Mouse (Mus musculus) spleen, postnatal 4 days (tissue): ENCODE measurements around the gene Sobp.
A peak's percentile ranks its signal among the peaks of the same experiment; 100 is the strongest.

Source experiments
- DNase-seq, 2 experiments: peaks; one replicate each; pipeline ENCODE4 v3.0.0; 2022; ENCODE audit warnings: low spot score in 2 of 2

Sobp gene

DNA sequence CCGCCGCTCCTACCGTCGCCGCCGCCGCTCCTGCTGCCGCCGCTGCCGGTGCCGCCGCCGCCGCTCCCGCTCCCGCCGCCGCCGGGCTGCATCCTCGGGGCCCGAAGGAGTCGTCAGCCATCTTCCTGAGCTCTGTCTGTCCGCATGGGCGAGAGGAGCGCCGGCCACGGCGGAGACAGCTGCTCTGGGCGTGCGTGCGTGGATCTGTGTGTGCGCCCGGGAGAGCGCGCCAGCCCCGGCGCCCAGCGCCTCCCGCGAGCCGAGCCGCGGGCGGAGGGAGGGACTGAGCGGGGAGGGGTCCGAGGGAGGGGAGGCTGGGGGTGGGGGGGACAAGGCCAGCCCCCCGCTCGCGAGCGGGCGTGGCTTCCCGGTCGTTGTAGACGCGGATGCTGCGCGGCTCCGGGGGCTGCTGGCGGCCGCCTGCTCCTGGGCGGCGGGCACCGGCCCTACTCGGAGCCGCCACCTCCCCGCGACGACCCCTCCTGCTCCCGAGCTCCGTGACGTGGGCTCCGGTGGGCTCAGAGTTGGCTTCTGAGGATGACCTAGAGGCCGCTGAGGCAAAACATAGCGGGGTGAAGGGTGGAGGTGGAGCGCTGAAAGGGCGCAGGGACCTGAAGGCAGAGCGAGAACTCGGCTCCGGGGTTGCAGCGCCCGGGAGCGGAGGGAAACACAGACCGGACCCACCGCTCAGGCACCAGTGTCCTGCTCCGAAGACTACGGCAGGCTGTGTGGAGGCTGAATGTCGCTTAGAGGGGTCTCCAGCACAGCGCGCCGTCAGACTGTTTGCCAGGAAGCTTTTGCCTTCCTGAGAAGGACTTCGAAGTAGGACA is at the start of gene Sobp, which contains the start of gene 9030612E09Rik:
Gene Sobp (minus strand): TSS at position 205 of the 830 bp plus-strand sequence.
Gene 9030612E09Rik (plus strand): TSS at position 379 of the 830 bp plus-strand sequence.
- no peak for DNase-seq

DNA sequence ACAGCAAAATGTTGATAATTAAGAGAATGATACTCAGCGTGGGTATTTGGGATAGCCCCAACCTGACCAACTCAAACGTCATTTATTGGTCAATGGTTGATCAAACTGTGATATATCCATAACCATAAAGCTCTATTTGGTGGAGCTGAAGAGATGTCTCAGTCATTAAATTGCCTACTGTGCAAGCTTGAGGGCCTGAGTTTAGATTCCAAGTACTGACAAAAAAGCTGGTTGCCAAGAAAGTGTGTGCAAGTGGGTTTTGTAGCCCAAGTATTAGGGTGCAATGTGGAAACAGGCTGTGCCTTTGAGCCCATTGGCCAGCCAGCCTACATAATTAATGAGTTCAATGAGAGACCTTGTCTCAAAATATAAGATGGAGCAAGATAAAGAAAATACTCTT is 49.1 kb upstream of the Sobp start:
- no peak for DNase-seq

DNA sequence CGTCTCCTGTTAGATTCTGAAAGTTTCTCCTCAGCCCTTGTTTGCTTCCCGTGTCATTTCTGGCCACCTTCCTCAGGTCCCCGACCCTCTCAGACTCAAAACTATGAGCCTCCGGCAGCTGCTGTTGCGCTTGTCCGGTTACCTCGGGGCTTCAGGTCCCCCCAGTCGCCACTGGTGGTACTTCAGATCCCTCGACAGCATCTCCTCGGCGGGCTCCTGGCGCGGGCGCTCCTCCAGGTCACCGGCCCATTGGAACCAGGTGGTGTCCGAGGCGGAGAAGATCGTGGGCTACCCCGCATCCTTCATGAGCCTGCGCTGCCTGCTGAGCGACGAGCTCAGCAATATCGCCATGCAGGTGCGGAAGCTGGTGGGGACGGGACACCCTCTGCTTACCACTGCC is 47.3 kb upstream of the Sobp start:
- DNase-seq = peak in 1 of 2 experiments; percentile 75

DNA sequence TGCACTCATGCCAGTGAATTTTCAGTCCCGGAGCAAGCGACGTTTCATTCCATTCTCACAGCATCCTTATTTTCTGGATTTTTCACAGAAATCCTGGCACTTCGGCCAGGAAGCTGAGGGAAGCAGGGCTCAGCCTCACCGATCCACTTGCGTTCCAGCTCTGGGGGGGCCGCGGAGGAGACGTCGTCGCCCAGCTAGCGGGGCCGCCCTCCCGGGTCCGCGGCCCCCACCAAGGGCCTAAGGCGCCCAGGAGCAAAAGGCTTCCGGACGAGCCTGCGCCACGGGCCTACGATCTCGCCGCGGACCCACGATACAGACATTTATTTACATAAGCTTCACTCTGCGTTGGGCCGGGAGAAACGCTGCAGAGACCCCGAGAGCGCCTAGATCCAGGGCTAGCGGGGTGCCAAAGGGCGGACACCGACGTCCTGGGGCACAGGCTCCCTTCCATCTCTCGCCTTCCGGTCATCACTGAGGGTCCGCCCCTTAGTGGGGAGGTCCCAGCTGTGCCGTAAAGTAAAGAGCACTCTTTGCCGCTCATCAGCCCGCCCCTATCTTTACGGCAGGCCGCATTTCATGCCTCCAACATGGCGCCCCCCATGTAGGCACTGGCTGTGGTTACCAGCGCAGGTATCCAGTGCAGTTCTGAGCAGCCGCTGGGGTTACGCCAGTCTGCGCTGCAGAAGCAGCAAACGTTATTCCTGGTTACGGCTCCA is 46.7 kb upstream of the Sobp start, which contains the start of gene Pdss2:
Gene Pdss2 (plus strand): TSS at position 577 of the 716 bp plus-strand sequence.
- peak; percentile 92 to 94 for DNase-seq

DNA sequence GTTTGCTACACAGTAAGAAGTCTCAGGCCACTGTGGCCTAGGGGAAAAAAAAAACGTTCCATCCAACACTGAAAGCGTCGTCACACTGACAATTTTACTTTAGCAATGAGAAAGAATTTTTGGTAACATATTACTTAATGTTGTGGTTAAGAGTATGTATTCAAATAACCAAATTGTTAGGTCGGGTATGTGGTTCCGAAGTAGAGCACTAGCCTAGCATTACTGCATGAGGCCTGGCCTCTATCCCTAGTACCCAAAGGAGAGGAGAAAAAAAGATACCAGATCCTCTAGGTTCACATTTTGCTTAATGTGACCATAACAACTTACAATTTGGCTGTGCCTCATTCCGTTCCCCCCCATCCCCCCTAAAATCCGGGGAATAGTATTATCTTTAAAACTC is 46.1 kb upstream of the Sobp start:
- no peak for DNase-seq

DNA sequence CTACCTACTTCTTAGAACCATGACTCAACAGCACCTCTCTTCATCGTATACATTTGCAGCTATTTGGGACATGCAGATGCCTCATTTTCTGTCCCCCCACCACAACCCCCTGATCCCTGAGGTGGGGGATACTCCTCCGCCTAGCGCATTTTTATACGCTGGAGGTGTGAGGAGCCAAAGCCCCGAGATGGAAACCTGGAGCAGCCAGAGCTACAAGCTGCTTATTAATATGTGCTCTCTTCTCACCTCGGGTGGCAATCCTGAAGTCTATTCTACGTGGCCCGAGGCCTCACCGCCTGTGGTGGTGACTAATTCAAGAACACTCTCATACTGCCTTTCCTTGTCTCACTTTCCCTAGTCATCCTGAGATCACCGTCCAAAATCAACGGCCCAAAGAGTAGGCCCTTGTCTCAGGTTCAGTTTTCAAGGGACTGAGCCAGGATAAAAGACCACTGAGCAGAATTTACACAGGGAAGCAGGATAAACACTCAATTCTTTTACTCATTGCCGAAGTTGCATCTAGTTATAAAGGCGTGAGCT is 43.1 kb upstream of the Sobp start:
- no peak for DNase-seq

DNA sequence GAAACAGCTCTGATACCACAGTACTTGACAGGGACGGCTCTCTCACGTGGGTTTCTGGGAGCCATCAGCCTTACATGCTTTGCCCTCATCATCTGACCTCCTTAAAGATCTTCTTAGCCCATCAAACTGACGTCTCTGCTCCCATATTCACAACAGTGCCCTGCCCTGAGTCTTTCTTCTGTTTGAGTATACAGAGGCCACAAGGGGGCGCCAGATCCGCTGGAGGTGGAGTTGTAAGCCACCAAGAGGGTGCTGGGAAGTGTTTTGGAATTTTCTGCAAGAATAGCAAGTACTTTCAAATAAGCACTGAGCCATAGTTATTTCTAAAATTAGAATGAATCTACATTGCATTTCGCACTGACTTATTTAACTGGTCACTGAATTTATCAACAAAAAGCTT is 37.5 kb upstream of the Sobp start:
- DNase-seq = peak; percentile 30 to 83

DNA sequence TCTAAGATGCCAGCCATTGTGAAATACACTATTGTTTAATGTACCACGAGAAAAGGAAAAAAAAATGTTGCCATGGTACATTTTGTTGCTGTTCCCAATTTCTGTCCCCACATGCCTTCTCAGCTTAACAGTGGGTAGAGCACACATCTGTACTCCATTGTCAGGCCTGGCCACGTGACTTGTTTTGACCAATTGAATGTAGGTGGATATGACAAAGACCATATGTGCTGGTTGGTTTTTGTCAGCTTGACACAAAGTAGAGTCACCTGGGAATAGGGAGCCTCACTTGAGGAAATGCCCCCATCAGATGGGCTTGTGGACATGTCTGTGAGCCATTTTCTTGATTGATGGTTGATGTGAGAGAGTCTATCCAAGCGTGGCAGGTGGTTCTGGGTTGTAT is 29.5 kb upstream of the Sobp start:
- no peak for DNase-seq

DNA sequence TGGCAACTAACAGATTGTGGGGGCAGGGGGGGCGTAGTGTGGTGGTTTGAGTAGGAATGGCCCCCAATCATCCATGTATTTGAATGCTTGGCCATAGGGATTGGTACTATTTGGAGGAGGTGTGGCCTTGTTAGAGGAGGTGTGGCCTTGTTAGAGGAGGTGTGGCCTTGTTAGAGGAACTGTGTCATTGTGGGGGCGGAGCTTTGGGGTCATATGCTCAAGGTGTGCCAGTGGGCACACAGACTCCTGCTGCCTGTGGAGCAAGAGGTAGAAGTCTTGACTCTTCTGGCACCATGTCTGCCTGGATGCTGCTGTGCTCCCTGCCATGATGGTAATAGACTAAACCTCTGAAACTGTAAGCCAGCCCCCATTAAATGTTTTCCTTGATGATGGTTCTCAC is 25.9 kb upstream of the Sobp start:
- no peak for DNase-seq

DNA sequence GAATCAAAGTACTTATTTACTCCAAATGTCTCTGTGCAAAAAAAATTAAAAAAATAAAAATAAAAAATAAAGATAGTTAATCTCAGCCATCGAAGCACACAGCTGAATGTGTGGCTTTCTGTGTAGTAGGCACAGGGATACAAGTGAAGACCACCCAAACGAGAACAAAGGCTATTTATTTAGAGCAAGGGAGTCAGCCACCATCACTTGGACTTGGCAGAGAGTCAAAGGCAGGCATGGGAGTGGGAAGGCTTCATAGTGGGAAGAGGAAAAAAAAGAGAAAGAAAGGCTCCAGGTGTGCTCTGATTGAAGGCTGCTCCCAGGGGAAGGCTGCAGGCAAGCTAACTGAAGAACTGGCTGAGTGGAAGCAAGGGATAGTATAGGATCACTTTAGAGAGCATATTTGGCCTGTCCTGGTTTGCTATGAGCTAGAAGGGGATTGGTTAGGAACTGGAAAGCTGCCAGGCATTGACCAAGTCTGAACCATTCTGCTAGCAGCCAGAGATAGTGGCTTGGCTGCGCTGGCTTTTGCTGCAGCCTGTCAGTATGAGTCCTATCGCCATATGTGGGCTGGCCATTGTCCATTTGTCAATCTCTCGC is 6.1 kb upstream of the Sobp start:
- no peak for DNase-seq

DNA sequence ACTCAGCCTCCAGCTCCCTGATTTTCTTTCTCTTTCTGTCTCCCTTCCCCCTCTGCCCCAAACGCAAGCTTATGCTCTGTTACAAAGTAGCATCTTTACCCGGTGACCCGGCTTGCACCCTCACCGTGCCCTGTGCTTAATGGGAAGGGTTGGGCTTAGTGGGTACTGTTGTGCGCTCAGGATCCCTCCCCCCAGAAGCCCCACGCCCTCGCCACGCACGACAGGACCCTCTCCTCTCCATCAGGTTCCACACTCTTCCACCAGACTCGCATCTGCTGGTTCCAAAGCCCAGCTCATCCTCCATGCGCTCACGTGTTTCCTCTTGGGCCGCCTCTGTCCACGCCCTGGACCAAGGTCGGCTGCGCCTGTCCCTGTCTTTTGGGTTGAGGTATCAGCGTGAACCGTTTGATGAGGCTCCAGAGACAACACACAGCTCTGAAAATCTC is 849 bp upstream of the Sobp start:
- DNase-seq = no peak

DNA sequence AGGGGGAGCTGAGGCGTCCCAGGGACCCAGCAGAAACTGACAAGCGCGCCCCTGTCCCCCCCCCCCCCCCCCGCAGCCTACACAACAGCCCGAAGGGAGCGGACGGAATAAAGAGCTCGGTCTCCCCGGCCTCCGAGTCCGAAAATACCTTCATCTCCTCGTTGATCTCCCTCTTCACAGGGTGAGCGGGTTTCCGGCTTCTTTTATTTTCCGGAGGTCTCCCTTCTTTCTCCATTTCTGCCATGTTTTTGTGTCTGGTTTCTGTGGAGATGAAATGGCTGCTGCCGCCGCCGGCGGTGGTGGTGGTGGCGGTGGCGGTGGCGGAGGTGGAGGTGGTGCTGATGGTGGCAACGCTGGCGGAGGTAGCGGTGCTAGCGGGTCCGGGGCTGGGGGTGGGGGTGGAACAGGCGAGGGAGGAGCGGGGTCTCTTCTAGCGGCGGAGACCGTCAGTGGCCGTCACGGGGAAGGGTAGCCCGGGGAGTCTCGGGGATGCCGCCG is 453 bp downstream of the Sobp start:
- DNase-seq = no peak

DNA sequence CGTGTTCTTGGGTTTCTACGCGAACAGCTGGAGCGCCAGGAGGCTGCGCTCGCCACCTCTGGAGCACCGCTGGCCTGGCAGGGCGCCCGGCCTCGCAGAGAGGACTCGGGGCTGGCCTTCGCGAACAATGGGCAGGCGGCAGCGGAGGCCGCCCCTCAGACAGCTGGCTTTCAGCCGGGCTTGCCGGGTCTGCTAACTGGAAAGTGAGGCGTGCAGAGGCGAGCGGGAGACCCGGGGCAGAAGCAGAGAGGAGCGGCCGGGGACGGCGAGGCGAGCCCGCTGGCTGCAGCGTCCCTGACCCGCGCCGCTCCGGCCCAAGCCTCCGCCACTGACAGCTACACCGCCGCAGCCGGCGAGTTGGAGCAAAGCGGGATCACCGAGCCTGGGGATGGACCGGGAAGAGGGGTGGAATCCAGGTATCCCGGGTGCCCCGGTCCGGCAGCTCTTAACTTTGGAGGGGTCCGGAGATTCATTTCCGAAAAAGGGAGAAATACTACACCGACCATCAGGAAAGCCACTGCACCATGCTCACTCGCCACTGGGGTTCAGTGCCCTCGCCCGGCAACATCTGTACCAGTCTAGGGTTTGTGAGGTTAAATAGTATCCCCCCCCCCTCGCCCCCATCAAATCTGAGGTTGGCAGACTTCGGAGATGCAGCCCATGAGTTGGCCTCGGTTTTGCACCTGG is 1.0 kb downstream of the Sobp start:
- no peak for DNase-seq

DNA sequence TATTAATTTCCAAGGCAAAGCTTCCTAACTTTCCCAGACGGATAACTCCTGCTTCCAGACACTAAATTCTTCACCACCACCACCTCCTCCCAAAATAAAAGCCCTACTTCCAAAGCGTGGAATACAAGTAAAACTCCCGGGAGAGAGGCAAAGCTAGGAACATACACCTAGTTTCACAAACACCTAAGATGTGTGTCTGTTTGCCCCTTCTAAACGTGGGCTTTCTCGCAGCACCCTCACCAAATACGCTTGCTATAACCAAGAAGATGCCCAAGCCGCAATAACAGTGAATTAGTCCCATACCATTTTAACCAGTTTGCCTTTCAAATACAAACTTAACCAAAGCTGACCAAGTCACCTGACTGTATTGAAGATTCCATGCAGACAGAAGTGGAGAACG is 1.8 kb downstream of the Sobp start:
- no peak for DNase-seq

DNA sequence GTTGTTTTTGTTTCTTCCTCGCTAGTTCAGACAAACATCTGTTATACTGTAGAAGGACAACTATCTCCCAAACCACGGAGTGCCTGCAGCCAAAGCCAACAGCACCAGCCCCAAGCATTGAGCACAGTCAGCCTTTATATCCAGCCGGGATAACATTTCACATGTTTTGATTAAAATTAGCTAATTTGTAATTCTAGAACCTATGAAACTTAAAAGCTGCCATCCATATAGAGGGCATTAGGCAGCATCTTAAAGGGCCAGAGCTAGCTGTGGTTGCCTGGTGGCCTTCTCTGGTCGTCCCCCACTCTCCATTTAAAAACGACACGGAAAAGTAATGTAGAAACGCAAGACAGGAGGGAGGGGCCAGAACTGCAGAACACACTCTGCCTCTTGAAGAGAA is 2.3 kb downstream of the Sobp start:
- DNase-seq = no peak

DNA sequence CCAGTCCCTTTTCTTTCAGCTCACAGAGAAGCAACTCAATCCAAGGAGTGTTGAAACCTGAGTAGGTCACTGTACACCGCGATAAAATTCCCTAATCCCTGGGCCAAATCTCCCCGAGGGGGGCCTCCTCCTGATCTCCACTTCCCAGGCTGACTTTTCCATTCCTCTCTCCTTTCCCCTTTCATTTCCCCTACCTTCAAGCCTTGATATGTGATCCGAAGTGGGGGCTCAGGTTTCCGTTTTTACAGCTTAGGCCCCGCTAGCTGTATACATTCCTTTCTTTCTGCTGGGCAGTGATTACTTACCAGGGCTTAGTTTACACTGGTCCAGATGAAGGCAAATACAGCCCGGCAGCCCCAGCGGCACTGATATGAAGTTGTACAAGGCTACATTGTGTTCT is 3.2 kb downstream of the Sobp start:
- DNase-seq = no peak

DNA sequence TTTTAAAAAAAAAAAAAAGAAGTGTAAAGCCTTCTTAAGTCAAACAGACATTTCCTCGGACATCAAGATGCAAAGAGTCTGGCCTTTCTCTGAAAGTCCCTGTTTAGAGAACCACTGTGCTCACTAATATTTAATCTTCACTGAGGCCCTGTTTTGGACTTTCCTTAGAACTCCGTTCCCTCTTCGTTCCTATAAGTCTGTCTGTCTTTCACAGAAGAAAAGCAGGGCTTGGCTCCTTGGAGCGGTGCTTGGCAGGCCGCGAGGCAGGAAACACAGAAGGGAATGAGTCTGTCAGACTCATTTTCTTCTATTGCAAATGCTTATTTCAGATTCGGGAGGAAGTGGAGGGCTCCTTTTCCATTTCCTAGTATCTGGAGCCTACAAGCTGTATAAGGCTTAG is 5.5 kb downstream of the Sobp start:
- no peak for DNase-seq

DNA sequence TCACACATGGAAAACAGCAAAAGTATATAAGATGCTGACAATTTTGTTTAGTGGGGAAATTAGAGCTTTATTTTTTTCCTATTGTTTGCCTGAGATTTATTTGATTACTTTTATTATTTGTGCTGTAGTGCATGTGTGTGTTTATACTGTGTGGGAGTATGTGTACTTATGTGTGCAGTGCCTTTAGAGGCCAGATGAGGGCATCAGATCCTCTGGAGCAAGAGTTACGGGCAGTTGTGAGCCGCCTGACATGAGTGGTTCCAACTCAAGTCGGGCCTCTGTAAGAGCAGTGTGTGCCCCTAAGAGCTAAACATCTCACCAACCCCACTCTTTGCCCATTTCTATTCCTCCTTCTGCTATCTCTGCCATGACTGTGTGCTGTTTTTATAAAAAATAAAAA is 7.5 kb downstream of the Sobp start:
- no peak for DNase-seq

DNA sequence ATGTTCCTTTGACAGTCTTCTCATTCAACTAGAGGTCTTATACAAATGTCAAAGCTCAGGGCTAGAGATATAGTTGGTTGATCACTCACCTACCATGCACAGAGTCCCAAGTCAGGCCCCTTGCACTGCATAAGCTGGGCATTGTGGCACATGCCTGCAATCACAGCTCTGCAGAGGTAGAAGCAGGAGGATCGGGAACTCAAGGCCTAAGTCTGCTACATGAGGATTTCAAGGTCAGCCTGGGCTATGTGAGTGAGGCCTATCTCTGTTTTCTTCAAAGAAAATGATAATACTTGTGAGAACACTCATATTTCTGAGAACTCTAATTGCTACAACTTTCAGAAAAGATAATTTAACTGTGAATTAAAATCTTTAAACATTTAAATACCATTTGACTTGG is 8.2 kb downstream of the Sobp start:
- no peak for DNase-seq

DNA sequence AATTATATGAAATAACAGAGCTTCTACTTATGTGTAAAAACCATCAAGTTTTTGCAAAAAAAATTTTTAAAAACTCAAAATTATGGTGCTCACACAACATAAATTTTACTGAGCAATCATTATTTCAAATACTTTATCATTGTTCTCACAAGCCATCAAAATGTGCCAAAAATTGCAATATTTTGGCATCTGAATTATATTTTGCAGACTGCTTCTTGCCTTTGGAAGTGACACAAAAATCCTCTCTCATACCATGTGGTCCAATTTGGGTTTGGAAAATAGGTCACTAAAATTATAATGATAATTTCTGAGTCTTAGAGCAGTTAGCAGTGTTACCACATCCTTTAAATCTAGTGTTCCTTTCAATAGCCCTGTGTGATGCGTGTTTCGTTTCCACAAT is 9.9 kb downstream of the Sobp start:
- no peak for DNase-seq

DNA sequence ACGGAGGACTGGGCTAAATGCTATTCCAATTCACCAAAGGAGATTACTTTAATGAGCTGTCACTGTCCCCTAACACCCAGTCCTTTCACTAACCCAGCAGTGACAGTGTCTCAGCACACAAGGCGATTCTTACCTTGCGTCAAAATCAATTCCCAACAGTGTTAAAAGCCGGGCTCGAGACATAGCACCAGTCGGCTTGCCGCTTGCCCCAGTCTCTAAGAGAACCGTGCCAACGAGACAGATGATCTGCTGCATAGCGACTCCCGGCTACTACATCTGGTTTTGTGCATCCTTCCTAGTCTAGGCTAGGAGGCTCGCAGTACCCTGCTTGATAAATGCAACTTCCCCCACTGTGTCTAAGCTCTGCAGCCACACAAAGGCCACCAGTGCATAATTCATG is 12.0 kb downstream of the Sobp start:
- no peak for DNase-seq

DNA sequence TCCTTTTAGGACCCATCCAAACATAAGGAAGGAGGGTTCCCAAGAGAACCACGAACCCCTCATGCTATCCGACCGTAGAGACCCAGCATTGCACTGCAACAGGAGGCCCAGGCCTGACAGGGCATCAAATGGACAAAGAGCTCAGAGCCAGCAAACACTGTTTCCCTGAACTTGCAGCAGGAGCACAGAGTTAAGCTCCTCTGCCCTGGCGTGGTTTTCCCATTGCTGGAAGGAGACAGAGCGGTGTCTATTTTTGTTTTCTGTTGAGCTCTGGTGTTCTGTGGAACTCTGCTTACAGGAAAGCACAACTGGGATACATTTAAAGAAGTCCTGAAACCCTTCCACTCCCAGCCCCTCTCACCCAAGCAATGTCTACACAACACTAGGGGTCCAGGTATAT is 15.0 kb downstream of the Sobp start:
- no peak for DNase-seq
